10 mouse cellular contexts compared by ENCODE assay signal in the genomic region with DNA sequence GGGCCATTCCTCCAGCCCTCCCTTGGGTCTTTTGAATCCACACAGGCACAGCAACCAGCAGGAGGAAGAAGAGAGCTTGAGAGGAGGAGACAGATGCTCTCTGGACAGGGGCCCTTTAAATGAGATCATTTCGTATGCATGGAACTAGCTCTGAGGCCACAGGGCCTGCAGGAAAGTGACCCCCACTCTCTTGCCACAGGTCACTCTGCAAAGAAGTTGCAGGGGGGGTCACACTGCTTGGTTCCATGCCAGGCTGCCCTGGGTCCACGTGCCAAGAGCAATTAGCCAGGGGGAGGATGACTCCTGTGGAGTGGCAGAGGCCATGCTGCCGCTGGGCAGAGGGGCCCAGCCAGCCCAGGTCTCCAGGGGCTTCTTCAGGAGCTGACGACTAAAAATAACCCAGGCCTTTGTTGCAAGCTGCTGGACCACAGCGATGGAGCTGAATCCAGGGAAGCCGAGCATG.
A peak's percentile ranks its signal among the peaks of the same experiment; 100 is the strongest.
DNase-seq lines count a peak whose midpoint lies in the region; ATAC-seq lines count a peak whose summit lies in the region.
"Had no signal": no experiment of that assay in that cellular context is flagged by ENCODE, and none has a peak within 500 bp of the region (broad histone marks: within the 10 kb centered on the region; RNA-seq: fewer than 3 reads in every experiment).

No protein-coding gene starts in this region.

- H3K36me3 ChIP-seq in heart, embryonic 11.5 days (ENCODE audit: control insufficient read depth, insufficient read depth, low read length), result no peaks in the 10 kb centered on the region
- H3K36me3 ChIP-seq in hindbrain, embryonic 11.5 days (ENCODE audit: control insufficient read depth, insufficient read depth, low read length), result no peaks in the 10 kb centered on the region

- H3K9me3 ChIP-seq in heart, embryonic 11.5 days (replicated peaks; ENCODE audit: control insufficient read depth, low read length), result no peaks in the 10 kb centered on the region
- no peaks in the 10 kb centered on the region for H3K9me3 ChIP-seq in hindbrain, embryonic 11.5 days (ENCODE audit: control insufficient read depth, low read length)

- H3K9ac ChIP-seq in heart, embryonic 11.5 days (ENCODE audit: low read depth, low read length), result no peak overlapping the region
- no peak overlapping the region for H3K9ac ChIP-seq in hindbrain, embryonic 11.5 days (ENCODE audit: low read depth, low read length)
- H3K9ac ChIP-seq: liver, embryonic 14.5 days had no signal

- H3K4me3 ChIP-seq in heart, embryonic 11.5 days (ENCODE audit: low read depth, low read length), result no peak overlapping the region
- no peak overlapping the region for H3K4me3 ChIP-seq in hindbrain, embryonic 11.5 days (ENCODE audit: low read depth, low read length)

- 29% methylated on average over 6 of the region's 6 CpGs for WGBS in heart, embryonic 11.5 days (ENCODE audit: insufficient replicate concordance)
- WGBS in hindbrain, embryonic 11.5 days, result 22% methylated on average over 6 of the region's 6 CpGs

- no peak for DNase-seq in heart, adult 8-10 months (ENCODE audit: low spot score)
- DNase-seq in lung, postnatal 10 days, result peak; percentile 9
- no peak for DNase-seq in lung, postnatal 4 days
- DNase-seq in hindbrain, embryonic 11.5 days (ENCODE audit: low spot score), result peak; percentile 49
- peak; percentile 74 for DNase-seq in retina, embryonic 14.5 days (ENCODE audit: low spot score)
- no peak for DNase-seq in adrenal gland, adult (ENCODE audit: inconsistent age in 2 of 2, low spot score in 1 of 2)

- no peak for ATAC-seq in heart, embryonic 11.5 days (replicated peaks; ENCODE audit: insufficient number of reproducible peaks, low FRiP score, low TSS enrichment)
- ATAC-seq in hindbrain, embryonic 11.5 days (ENCODE audit: low FRiP score), result peak; percentile 60
- ATAC-seq in megakaryocyte-erythroid progenitor cell, adult 5-6 weeks (replicated peaks; ENCODE audit: low FRiP score, low TSS enrichment, poor library complexity, severe bottlenecking), result no peak
- ATAC-seq: intestine, embryonic 16.5 days had no signal

- H3K27ac ChIP-seq in heart, embryonic 11.5 days (ENCODE audit: low read depth, low read length), result peak overlapping the region; percentile 80
- H3K27ac ChIP-seq in hindbrain, embryonic 11.5 days (ENCODE audit: low read depth, low read length), result 0 out of 2 replicates have a peak overlapping the region, but pooled peaks have one; percentile 36
- H3K27ac ChIP-seq: liver, embryonic 14.5 days had no signal

- H3K4me1 ChIP-seq in heart, embryonic 11.5 days (ENCODE audit: control insufficient read depth, insufficient read depth, low read length), result peaks cover 34% of the 10 kb centered on the region
- H3K4me1 ChIP-seq in hindbrain, embryonic 11.5 days (replicated peaks; ENCODE audit: control insufficient read depth, insufficient read depth, low read length), result peaks cover 4% of the 10 kb centered on the region; the same call in 1 of the 2 replicates

- H3K27me3 ChIP-seq in heart, embryonic 11.5 days (ENCODE audit: control insufficient read depth, insufficient read depth, low read length), result no peaks in the 10 kb centered on the region
- H3K27me3 ChIP-seq in hindbrain, embryonic 11.5 days (ENCODE audit: control insufficient read depth, insufficient read depth, low read length), result no peaks in the 10 kb centered on the region

- peak overlapping the region; percentile 29 for H3K4me2 ChIP-seq in heart, embryonic 11.5 days
- no peak overlapping the region for H3K4me2 ChIP-seq in hindbrain, embryonic 11.5 days (replicated peaks; ENCODE audit: low read depth, low read length)

Comparison
In these comparisons a context has a peak if more than half of its experiments do, and no peak if none do; other contexts are left out.
1. DNase-seq: peak in lung, postnatal 10 days (single experiment), hindbrain, embryonic 11.5 days (single experiment) and retina, embryonic 14.5 days (single experiment); none in heart, adult 8-10 months (single experiment), lung, postnatal 4 days (0 of 2) and adrenal gland, adult (0 of 2).